Comparison of ENCODE assay signal across 14 mouse cellular contexts in genomic region chr6:84474835-84475234, GRCm38 (mm10).
DNase-seq lines count a peak whose midpoint lies in the region.
"Had no signal": no experiment of that assay in that cellular context is flagged by ENCODE, and none has a peak within 500 bp of the region (broad histone marks: within the 10 kb centered on the region; RNA-seq: fewer than 3 reads in every experiment).

No protein-coding gene starts in this region.

- peak; percentile 73 for DNase-seq in heart, adult 11 months
- DNase-seq in heart, adult 18-20 months: no peak
- DNase-seq in layer of hippocampus, adult 9-11 months: peak; percentile 15
- no peak for DNase-seq in layer of hippocampus, postnatal 36 days
- no peak for DNase-seq in kidney, adult 11 months
- DNase-seq: adrenal gland, adult 2 months; adrenal gland, postnatal 10 days; adrenal gland, postnatal 25 days; cerebellum, adult 11-12 months; cerebellum, adult 2 months; cerebellum, adult 9-10 months; cerebellum, postnatal 10 days; cerebellum, postnatal 25 days; forebrain, postnatal 0 days had no signal

Comparison
In these comparisons a context has a peak if more than half of its experiments do, and no peak if none do; other contexts are left out.
1. DNase-seq: peak in heart, adult 11 months (single experiment) and layer of hippocampus, adult 9-11 months (single experiment); none in heart, adult 18-20 months (0 of 2), layer of hippocampus, postnatal 36 days (0 of 2) and kidney, adult 11 months (single experiment).